Mouse (Mus musculus) stomach, embryonic 16.5 days (tissue): ENCODE data around the gene Sertad1. TPM values are rescaled to one million over a fixed set of nuclear protein-coding genes. Genes with fewer than 3 reads are reported as not detected.

ENCODE experiments used
- ATAC-seq: fragments of 200-750 bp; cut with Nextera tagmentation; 2 replicates; pipeline ENCODE4 v1.8.0; 2017; ENCODE audit warnings: moderate number of reproducible peaks, moderate TSS enrichment; ENCODE audit not compliant: insufficient read depth, low FRiP score
- H3K27ac ChIP-seq: fragments of 300-500 bp; sonication (generic); 2 replicates; pipeline ENCODE4 v1.5.1; 2014; ENCODE audit warnings: low read length
- H3K27me3 ChIP-seq: fragments of 300-500 bp; sonication (generic); 2 replicates; pipeline ENCODE4 v1.6.1; 2014; ENCODE audit warnings: low read length, control low read depth, mixed read lengths; ENCODE audit not compliant: control insufficient read depth, insufficient read depth
- H3K36me3 ChIP-seq: fragments of 300-500 bp; sonication (generic); 2 replicates; pipeline ENCODE4 v1.6.1; 2014; ENCODE audit warnings: low read length; ENCODE audit not compliant: control insufficient read depth, insufficient read depth
- H3K4me1 ChIP-seq: fragments of 300-500 bp; sonication (generic); 2 replicates; pipeline ENCODE4 v1.6.1; 2014; ENCODE audit warnings: low read length, control low read depth, mixed read lengths; ENCODE audit not compliant: control insufficient read depth, insufficient read depth
- H3K4me2 ChIP-seq: fragments of 300-500 bp; sonication (generic); 2 replicates; pipeline ENCODE4 v1.6.1; 2014; ENCODE audit warnings: low read depth, low read length, mixed read lengths
- H3K4me3 ChIP-seq: fragments of 300-500 bp; sonication (generic); replicated peaks from 2 replicates; pipeline ENCODE4 v1.5.1; 2014; ENCODE audit warnings: mild to moderate bottlenecking, low read length
- H3K9ac ChIP-seq: fragments of 300-500 bp; sonication (generic); 2 replicates; pipeline ENCODE4 v1.6.1; 2014; ENCODE audit warnings: low read length
- H3K9me3 ChIP-seq: fragments of 300-500 bp; sonication (generic); replicated peaks from 2 replicates; pipeline ENCODE4 v1.6.1; 2016; ENCODE audit warnings: low read length, control low read depth; ENCODE audit not compliant: control insufficient read depth
- WGBS: fragments of 180-500 bp; shearing (Covaris S2); extraction: QIAGEN DNeasy Blood & Tissue Kit; methylation state at CpG from one replicate; pipeline ENCODE4 v1.1.7; 2014; 5-methylcytosine and 5-hydroxymethylcytosine counted together
- polyA plus RNA-seq: library from polyadenylated mRNA; unstranded; fragments of >200 nt; fragmentation: Nextera tagmentation; extraction: Ambion mirVana; gene quantifications from 2 replicates; pipeline ENCODE4 v1.2.1, GENCODE M21; 2015

Gene Sertad1
- polyA plus RNA-seq: 42.0 and 45.9 TPM in 2 replicates

- Histone ChIP-seq H3K4me2 (peak within 1 kb of the TSS; percentile 92), H3K9ac (peak within 1 kb of the TSS; percentile 93), H3K27me3 (no peaks in the 10 kb centered on the region), H3K27ac (peak within 1 kb of the TSS; percentile 99), H3K4me1 (peaks cover 35% of the 10 kb centered on the region), H3K36me3 (no peaks in the 10 kb centered on the region; the same call in 1 of the 2 replicates), H3K4me3 (peak within 1 kb of the TSS; percentile 84), H3K9me3 (no peaks in the 10 kb centered on the region)
- under 1% methylated on average over 77 of the region's 80 CpGs for WGBS
- peak; percentile 93 for ATAC-seq
These were observed at the start of gene Sertad1 for GRCm38 (mm10) chr7:27486770-27487697. Gene Sertad1, plus strand, starts transcription at chr7:27486910.

DNA sequence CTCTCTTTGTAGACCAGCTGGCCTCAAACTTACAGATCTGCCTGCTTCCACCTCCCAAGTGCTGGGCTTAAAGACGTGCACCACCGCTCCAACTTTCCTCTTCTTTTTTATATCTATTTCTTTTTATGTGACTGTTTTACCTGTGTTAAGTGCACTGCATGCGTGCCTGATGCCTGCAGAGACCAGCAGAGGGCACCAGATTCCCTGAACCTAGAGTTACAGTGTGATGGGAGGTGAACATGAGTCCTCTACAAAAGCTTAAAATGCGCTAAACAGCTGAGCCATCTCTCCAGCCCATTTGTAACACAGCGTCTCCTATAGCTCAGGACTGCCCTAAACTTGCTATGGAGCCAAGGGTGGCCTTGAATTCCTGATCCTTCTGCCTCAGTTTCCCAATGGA lies 49.2 kb upstream of the Sertad1 start:
- 54% methylated on average over 5 of the region's 5 CpGs for WGBS

GRCm38 (mm10) chr7:27440014-27440413 lies 46.7 kb upstream of the Sertad1 start:
- H3K27me3 ChIP-seq: no peaks in the 10 kb centered on the region; the same call in 1 of the 2 replicates
- no peak overlapping the region for H3K27ac ChIP-seq
- no peak overlapping the region for H3K4me3 ChIP-seq
- WGBS: 79% methylated on average over 4 of the region's 4 CpGs
- no peaks in the 10 kb centered on the region for H3K36me3 ChIP-seq
- no peaks in the 10 kb centered on the region for H3K9me3 ChIP-seq
- H3K4me1 ChIP-seq: no peaks in the 10 kb centered on the region
- no peak overlapping the region for H3K4me2 ChIP-seq
- no peak for ATAC-seq
- no peak overlapping the region for H3K9ac ChIP-seq

More for the DNA sequence above, 49.2 kb upstream of the Sertad1 start:
- H3K4me3 ChIP-seq: no peak overlapping the region
- no peak overlapping the region for H3K9ac ChIP-seq
- H3K27ac ChIP-seq: no peak overlapping the region
- peaks cover 12% of the 10 kb centered on the region for H3K27me3 ChIP-seq
- H3K4me1 ChIP-seq: peaks cover 3% of the 10 kb centered on the region; the same call in 1 of the 2 replicates
- H3K4me2 ChIP-seq: no peak overlapping the region
- no peak for ATAC-seq
- H3K9me3 ChIP-seq: no peaks in the 10 kb centered on the region
- H3K36me3 ChIP-seq: no peaks in the 10 kb centered on the region

DNA sequence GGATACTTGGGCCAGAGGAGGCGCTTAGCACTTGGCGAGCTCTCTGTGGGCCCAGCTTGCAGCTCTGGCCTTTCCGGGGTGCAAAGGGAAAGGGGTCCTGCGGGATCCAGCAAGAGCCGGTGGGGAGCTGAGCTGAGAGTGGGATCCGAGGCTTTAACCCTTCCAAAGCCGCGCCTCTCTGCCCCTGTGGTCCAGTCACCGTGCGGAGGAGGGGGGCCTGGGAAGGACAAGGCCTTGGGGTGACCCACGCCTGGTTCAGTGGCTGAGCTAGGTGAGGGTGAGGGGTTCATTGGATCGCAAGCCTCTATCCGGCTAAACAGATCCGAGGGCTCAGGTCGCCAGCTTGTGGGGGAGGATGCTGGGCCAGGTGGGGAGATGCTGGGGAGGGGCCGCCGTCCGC lies 40.7 kb upstream of the Sertad1 start:
- WGBS: 8% methylated on average over 18 of the region's 18 CpGs
- ATAC-seq: no peak
- Histone ChIP-seq H3K27ac (no peak overlapping the region), H3K9me3 (no peaks in the 10 kb centered on the region), H3K36me3 (no peaks in the 10 kb centered on the region), H3K4me1 (peaks cover 18% of the 10 kb centered on the region), H3K27me3 (peaks cover 17% of the 10 kb centered on the region), H3K4me2 (peak overlapping the region; percentile 91), H3K9ac (peak overlapping the region; percentile 70), H3K4me3 (peak overlapping the region; percentile 52)

DNA sequence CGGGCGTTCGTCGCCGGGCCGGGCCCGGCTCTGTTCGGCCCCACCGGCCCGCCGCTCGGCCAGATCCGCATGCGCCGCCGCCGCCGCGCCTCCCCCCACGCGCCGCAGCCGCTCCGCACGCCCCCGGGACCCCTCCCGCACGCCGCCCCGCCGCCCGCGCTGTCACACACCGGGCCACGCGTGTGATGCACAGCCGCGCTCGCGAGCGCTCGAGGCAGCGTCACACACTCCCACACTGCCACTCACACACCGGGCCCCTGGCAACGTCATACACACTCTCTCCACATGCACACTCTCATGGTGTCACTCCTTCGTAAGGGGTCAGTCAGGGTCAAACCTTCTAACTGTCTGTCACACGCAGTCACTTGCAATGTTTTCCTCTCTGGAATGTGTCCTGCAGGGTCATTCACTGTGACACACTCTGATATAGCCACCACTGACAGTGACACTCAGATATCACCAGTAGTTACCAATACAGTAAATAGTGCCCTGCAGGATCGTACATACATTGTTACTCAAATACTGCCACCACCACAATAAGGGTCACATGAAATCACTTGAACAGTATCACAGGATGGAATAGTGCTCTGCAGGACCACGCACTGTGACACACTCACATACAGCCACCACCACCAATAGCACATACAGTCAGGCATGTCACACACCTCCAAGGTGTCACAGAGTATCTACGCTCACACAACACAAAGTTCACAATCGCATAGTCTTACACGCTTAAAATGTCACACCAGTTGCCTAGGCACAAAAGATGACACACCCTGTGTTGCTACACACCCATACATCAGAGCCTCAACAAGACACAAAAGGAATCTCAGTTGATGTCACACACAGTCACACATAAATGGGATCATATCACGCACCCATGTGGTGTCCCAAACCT lies 39.9 kb upstream of the Sertad1 start:
- Histone ChIP-seq H3K9me3 (no peaks in the 10 kb centered on the region), H3K4me3 (peak overlapping the region; percentile 69), H3K27ac (no peak overlapping the region), H3K9ac (peak overlapping the region; percentile 70), H3K4me1 (peaks cover 18% of the 10 kb centered on the region), H3K27me3 (peaks cover 17% of the 10 kb centered on the region), H3K4me2 (peak overlapping the region; percentile 91), H3K36me3 (no peaks in the 10 kb centered on the region)
- no peak for ATAC-seq
- WGBS: 7% methylated on average over 52 of the region's 53 CpGs

DNA sequence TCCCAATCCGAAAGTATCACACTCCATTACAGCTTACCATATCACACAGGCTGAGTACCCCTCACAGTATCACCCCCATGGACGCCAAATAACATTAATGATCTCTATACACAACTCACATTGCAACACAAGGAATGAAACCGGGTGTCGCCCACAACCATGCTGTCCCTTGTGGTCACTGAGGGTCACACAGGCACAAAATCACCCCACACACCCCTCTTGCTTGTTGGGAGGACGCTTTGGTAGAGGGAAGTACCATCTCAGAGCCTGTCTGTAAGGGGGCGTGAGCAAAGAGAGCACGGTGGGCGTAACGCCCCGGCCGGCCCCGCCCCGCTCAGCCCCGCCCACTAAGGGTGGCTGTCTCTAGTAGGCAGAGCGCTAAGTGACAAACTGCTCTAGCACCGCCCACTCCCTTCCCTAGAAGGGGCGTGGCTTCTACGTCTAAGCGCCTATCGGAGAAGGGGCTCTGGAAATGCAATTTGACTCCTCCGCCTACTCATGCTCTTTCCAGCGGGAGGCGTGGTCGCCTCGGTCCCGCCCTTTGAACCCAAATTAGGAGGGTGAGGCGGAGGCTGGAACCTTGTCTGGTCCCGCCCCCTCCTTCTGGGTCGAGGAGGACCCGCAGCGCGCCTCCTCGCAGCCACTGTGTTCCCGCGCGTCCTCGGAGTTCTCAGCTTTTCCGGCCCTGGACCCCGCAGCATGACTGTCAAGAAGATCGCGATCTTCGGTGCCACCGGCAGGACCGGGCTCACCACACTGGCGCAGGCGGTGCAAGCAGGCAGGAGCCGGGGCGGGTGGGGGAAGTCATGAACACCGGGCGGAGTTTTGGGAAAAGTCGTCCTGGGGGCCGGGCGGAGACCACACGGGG lies 39.1 kb upstream of the Sertad1 start, which contains the start of the genes Sptbn4 and Blvrb:
TSS of gene Sptbn4 (minus strand) at position 268 of the 868 bp plus-strand sequence.
TSS of gene Blvrb (plus strand) at position 560 of the 868 bp plus-strand sequence.
- H3K4me2 ChIP-seq: peak within 1 kb of the TSS; percentile 91
- peak within 1 kb of the TSS; percentile 69 for H3K4me3 ChIP-seq
- 1% methylated on average over 54 of the region's 54 CpGs for WGBS
- H3K9ac ChIP-seq: peak within 1 kb of the TSS; percentile 74
- H3K4me1 ChIP-seq: peaks cover 18% of the 10 kb centered on the region
- H3K9me3 ChIP-seq: no peaks in the 10 kb centered on the region
- ATAC-seq: peak; percentile 95
- H3K36me3 ChIP-seq: no peaks in the 10 kb centered on the region
- peaks cover 17% of the 10 kb centered on the region for H3K27me3 ChIP-seq
- H3K27ac ChIP-seq: peak within 1 kb of the TSS; percentile 50

GRCm38 (mm10) chr7:27448421-27449206 lies 38.1 kb upstream of the Sertad1 start:
- Histone ChIP-seq H3K36me3 (no peaks in the 10 kb centered on the region), H3K9me3 (no peaks in the 10 kb centered on the region), H3K27me3 (peaks cover 17% of the 10 kb centered on the region), H3K9ac (peak overlapping the region; percentile 74), H3K4me1 (peaks cover 18% of the 10 kb centered on the region), H3K27ac (peak overlapping the region; percentile 50), H3K4me3 (peak overlapping the region; percentile 69), H3K4me2 (peak overlapping the region; percentile 78)
- no peak for ATAC-seq
- WGBS: 52% methylated on average over 15 of the region's 15 CpGs
